Mouse (Mus musculus): ENCODE measurements at regions not wholly inside any gene's neighbourhood (a gene's known extent, or its start where the extent isn't known, plus 50 kb on each side); places are given as distances from the start of the nearest gene placed in this dataset.

DNA sequence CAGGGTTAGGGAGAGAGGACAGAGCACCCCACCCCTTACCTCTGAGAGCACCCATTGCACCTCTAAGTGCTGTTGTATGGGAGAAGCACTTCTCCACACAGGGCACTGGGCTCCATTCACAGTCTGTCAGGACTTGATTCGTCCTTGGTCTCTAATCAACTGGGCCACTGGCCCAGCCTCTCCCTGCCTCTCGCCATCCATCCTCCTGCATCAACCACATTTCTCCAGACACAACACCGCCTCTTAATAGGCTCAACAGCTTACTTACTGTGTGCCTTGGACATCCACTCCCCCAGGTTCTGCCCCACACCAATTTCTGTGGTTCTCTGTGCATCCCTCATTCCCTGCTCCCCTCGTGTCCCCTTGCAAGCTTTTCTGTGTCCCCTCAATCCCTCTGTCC, 166.9 kb downstream of the Zfp36l1 start:
- TF ChIP-seq POLR2A (IDR thresholded peaks at IDR 0.05; ENCODE audit: extremely low read depth, insufficient read depth, low read length) (no peak), CTCF (IDR thresholded peaks at IDR 0.05; ENCODE audit: low read depth, low read length) (no peak)
